Mouse (Mus musculus): Measurements from ENCODE around the gene Fam124a. TPM values are rescaled to one million over a fixed set of nuclear protein-coding genes. Genes with fewer than 3 reads are reported as not detected.

The Fam124a gene
- polyA plus RNA-seq, 1 experiment from 2014 or later: 1.3 TPM

DNA sequence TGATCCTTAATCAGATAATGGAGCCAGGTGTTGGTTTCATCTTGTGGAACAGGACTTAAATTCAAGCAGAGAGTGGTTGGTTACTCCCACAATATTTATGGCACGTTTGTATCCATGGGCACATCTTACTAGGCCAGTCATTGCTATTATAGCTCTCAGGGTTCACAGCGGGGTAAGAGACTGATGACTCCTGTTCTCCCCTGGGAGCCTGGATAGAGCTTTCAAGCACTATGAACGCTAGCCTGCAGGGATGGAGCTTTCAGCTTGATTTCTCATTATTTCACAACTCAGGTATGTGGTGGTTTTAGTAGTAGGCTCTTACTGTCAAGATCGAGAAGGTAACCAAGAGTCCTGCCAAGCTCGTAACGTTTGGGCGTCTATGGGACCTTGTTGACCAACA is 100.5 kb downstream of the Fam124a start:
- H3K9me3 ChIP-seq (replicated peaks; ENCODE audit: control insufficient read depth, low read length): no peaks in the 10 kb centered on the region
- no peak overlapping the region for H3K9ac ChIP-seq (ENCODE audit: low read depth, low read length)
- WGBS (ENCODE audit: insufficient replicate concordance): 77% methylated on average over 7 of the region's 7 CpGs
- no peaks in the 10 kb centered on the region for H3K27me3 ChIP-seq (ENCODE audit: control insufficient read depth, insufficient read depth, low read length)
- H3K27ac ChIP-seq (ENCODE audit: low read depth, low read length): no peak overlapping the region
- no peak overlapping the region for H3K4me3 ChIP-seq (ENCODE audit: low read depth, low read length)
- H3K36me3 ChIP-seq (ENCODE audit: control insufficient read depth, insufficient read depth, low read length): no peaks in the 10 kb centered on the region
- H3K4me2 ChIP-seq: no peak overlapping the region
- H3K4me1 ChIP-seq (ENCODE audit: control insufficient read depth, insufficient read depth, low read length): no peaks in the 10 kb centered on the region
- ATAC-seq (replicated peaks; ENCODE audit: insufficient number of reproducible peaks, low FRiP score, low TSS enrichment): no peak

DNA sequence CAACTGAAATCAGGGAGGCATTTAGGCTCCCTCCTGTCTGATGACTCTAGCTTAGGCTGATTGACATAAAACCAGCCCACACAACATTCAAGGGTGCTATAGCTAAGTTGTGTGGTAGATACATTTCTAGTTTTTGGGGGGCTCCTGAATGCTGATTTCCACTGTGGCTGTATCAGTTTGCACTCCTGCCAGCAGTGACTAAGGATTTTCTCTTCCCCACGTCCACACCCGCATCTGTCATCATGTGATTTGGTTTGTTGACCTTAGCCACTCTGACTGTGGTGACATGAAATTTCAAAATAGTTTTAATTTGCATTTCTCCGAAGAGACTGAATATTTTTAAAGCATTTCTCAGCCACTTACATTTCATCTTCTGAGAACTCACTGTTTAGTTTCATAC is 101.9 kb downstream of the Fam124a start:
- no peak for ATAC-seq (replicated peaks; ENCODE audit: insufficient number of reproducible peaks, low FRiP score, low TSS enrichment)
- no peaks in the 10 kb centered on the region for H3K27me3 ChIP-seq (ENCODE audit: control insufficient read depth, insufficient read depth, low read length)
- no peaks in the 10 kb centered on the region for H3K9me3 ChIP-seq (replicated peaks; ENCODE audit: control insufficient read depth, low read length)
- H3K4me3 ChIP-seq (ENCODE audit: low read depth, low read length): no peak overlapping the region
- 70% methylated on average over 3 of the region's 3 CpGs for WGBS (ENCODE audit: insufficient replicate concordance)
- no peak overlapping the region for H3K4me2 ChIP-seq
- H3K9ac ChIP-seq (ENCODE audit: low read depth, low read length): no peak overlapping the region
- no peak overlapping the region for H3K27ac ChIP-seq (ENCODE audit: low read depth, low read length)
- H3K36me3 ChIP-seq (ENCODE audit: control insufficient read depth, insufficient read depth, low read length): no peaks in the 10 kb centered on the region
- no peaks in the 10 kb centered on the region for H3K4me1 ChIP-seq (ENCODE audit: control insufficient read depth, insufficient read depth, low read length)

Other genes starting within 250 kb of the Fam124a start
- gene Gucy1b2, start 99.4 kb upstream of the Fam124a start, polyA plus RNA-seq (2014; fragmentation: Nextera tagmentation; extraction: Ambion mirVana): not detected in 2 replicates
- not detected in 2 replicates for gene Gm4131, start 11.2 kb downstream of the Fam124a start, polyA plus RNA-seq (2014; fragmentation: Nextera tagmentation; extraction: Ambion mirVana)
- gene Serpine3, start 107.9 kb downstream of the Fam124a start, polyA plus RNA-seq (2014; fragmentation: Nextera tagmentation; extraction: Ambion mirVana): 0.16 and 0.27 TPM in 2 replicates
- gene Ints6, start 205.4 kb downstream of the Fam124a start, polyA plus RNA-seq (2014; fragmentation: Nextera tagmentation; extraction: Ambion mirVana): 18.5 and 27.8 TPM in 2 replicates